Mouse (Mus musculus) myocyte (in vitro differentiated cells): Measurements from ENCODE around the gene Bmpr1a.

Source experiments
- E2F4 ChIP-seq: IDR thresholded peaks from one replicate; pipeline ENCODE4 v1.6.1; 2011; ENCODE audit warnings: mild to moderate bottlenecking, control low read depth, moderate library complexity; ENCODE audit not compliant: insufficient read depth
- MAX ChIP-seq: IDR thresholded peaks from one replicate; pipeline ENCODE4 v1.6.1; 2011; ENCODE audit warnings: low read depth, mild to moderate bottlenecking, control low read depth
- MYOD1 ChIP-seq, 3 experiments: IDR thresholded peaks; one replicate each; pipeline ENCODE4 v1.6.1; 2011; ENCODE audit warnings: control low read depth in 2 of 3, low read depth in 2 of 3, mild to moderate bottlenecking in 2 of 3, moderate library complexity in 1 of 3; ENCODE audit not compliant: insufficient read length in 2 of 3, control insufficient read depth in 1 of 3

GRCm38 (mm10) chr14:34370203-34370602 is 132.9 kb downstream of the Bmpr1a start:
- TF ChIP-seq E2F4 = no peak
- no peak for TF ChIP-seq MAX
- no peak for TF ChIP-seq MYOD1 (IDR thresholded peaks at IDR 0.05; ENCODE audit: control insufficient read depth in 1 of 3, insufficient read length in 2 of 3, low read depth in 2 of 3)
